Mouse (Mus musculus): ENCODE results near the gene Ksr2.

Gene Ksr2

DNA sequence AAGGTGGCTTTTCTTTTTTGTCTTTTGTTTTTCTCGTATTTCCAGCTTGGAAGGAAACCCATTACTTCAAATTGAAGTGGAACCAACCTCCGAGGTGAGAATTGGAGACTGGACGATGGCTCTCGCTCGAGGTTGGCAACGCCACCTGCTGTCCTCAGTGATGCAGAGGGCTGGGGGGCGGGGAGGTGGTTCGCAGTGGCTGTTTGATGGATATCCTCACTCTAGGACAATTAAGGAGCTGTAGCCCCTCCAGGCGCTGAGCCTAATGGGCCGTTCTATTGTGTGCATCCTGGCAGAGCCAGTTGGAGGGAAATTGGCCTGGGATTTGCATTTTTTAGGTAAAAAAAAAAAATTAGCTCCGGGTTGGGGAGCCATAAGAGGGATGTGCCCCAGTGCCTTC lies 292.8 kb downstream of the Ksr2 start:
- no peak for DNase-seq

DNA sequence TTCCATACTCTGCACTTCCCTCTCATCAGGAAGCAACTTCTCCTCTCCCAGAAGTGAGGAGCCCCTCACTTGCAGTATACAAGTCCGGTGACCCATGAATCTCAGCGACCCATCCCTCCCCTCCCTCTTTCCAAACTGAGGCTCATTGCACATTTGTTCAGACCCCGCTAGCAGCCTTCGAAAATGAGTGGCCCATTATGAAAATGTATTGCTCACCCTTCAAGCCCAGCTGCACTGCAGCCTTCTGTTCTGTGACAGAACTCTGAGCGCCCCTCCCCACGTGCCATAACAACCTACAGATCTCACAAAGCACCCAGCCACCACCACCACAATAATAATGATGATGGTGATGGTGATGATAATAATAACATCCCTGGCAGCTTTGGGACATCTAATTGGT lies 295.5 kb downstream of the Ksr2 start:
- DNase-seq: no peak

DNA sequence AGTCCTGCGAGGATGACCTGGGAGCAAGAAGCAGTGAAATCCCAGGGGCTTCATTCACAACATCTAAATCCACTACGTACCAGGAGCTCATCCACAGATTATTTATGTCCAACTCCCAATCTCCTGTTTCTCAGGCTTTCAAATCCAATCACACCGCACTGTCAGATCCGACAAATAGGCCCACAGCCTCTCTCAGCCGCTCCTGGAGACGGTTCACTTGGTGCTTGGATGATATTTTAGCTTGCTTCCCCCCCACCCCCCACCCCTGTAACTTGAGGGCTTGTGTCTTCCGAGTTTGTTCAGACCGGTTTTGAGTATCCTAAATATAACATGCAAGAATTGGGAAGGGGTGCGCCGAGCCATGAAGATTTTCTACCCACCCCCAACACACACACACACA lies 297.8 kb downstream of the Ksr2 start:
- no peak for DNase-seq

DNA sequence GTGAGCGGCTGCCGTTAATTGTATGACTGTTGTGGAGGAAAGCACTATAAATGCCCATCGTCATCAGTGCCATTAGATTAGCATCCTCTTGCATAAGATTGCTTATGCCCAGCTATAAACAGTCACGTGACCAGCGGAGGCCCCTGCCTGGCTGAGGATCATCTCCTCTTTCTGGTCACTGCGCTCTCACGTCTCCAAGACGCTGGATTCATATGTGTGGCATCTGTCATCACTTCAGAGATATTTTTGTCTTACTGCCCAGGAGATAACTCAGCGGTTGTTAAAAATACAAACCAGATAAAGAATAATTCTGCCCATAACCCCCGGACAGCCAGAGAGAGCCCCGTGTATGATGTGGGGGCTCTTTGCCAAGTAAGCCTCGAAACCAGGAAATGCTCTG lies 298.4 kb downstream of the Ksr2 start:
- DNase-seq: no peak

- DNase-seq: no peak
Measured at GRCm38 (mm10) chr5:117717120-117717519, 303.3 kb downstream of the Ksr2 start.

DNA sequence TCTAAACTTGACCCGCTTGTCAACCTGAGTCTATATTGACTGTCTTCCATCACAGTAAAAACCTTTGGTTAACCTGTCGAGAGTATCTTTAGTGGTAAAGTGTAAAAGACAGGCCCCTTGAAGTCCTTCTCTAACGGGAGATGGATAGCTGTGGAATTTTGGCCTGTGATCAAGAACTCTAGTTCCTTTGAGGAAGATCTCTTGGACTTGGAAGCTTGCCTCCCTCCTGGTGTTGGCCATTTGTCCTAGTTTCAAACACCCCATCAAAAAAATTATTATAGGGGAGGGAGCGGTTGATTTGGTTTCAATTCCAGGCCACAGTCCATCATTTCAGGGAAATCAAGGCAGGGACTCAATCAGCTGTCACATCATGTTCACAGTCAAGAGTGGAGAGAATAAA lies 309.5 kb downstream of the Ksr2 start:
- no peak for DNase-seq

GRCm38 (mm10) chr5:117726548-117726947 lies 312.7 kb downstream of the Ksr2 start:
- DNase-seq: no peak

DNA sequence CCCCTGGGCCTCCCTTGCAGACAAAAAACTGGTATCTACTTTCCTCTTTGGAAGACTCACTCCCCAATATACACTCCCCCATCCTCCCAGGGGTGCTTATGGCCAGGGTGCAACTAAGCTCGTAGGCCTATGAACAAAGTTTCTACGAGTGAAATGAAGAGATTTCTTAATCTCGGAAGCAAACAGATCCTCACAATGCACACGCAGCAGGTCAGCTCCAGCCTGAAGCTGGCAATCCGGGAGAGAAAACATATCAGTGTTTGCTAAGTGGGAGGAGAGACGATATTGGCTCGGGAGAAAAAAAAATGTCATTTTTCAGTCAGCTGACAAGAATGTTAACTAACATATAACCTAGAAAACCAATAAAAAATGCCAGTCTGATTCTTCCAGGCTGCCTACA lies 313.3 kb downstream of the Ksr2 start:
- no peak for DNase-seq

GRCm38 (mm10) chr5:117731311-117731710 lies 317.5 kb downstream of the Ksr2 start:
- DNase-seq: no peak

- DNase-seq: no peak
Measured at GRCm38 (mm10) chr5:117744654-117745178, 330.9 kb downstream of the Ksr2 start.

- no peak for DNase-seq
Measured at GRCm38 (mm10) chr5:117749353-117749752, 335.6 kb downstream of the Ksr2 start.

DNA sequence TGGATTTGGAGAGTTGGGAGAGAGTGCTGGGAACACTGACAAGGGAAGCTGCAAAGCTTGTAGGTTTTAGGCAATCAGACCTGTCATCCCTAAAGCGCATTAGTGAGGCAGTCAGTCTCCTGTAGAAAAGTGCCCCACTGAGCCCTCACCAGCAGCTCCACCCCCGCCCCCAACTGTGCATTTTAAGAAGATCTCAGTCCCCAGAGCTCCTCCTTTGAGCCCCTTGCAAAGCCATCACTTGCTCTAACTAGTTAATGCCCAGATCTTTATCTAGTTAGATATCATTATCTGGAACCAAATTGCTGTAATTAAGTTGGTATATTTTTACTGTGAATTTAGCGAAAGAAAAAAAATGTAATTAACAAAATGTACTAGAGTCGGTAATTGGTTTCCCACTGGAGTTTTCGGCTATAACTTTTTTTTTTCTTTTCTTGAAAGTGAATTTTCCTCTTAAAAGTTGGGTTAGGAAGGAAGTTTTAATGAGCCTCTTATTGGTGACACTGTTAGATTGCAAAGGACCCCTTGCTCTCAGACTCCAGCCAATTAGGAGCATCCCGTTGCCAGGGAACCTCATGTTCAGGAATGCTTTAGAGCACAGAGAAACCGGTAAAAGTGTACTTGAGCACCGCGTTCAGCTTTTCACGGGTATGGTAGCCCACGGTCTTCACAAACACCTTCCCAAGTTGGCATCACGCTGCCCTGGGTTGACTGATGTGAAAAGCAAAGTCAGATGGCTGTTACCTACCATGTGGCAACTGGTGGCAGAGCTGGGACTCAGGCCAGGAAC lies 344.1 kb downstream of the Ksr2 start:
- DNase-seq: no peak

GRCm38 (mm10) chr5:117761181-117761832 lies 347.5 kb downstream of the Ksr2 start:
- no peak for DNase-seq

GRCm38 (mm10) chr5:117764496-117764895 lies 350.7 kb downstream of the Ksr2 start:
- no peak for DNase-seq

DNA sequence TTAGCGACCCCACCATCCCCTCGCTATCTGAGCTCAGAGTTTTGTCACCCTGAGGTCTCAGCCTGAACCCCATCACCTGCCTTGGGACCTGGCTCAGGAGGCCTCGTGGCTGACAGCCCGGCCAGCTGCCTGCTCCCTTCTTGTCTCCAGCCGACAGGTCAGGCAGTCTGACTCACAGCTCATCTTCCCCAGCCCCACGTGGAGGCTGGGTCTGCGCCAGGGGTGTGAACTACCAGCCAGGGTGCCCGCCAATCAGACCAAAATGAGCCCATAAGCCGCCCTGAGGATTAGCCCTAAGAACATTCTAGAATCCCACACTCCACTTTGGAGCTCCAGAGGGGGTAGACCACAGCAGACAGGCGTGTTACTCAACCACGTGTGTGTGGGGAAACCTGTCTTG lies 365.4 kb downstream of the Ksr2 start:
- no peak for DNase-seq

- DNase-seq: no peak
Measured at GRCm38 (mm10) chr5:117780681-117781080, 366.9 kb downstream of the Ksr2 start, which contains the start of gene Nos1. TSS of gene Nos1 (plus strand) at chr5:117781032.

DNA sequence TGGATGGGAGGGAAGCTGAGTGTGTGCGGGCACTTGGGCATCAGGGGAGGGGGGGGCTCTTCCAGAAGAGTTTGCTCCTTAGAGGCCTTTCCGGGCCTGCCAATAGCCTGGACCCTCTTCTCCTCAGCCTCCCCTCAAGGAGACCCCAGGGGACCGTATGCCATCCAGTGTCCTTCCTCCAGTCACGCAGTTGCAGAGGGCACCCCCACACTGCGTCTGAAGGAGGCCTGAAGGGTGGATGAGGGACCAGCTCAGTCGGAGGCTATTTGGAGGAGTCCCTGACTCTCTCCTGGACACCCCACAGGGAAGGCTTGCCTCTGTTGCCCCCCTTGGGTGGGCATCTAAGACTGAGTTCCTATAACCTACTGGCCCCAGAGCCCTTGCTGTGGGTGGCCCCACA lies 367.4 kb downstream of the Ksr2 start:
- no peak for DNase-seq

GRCm38 (mm10) chr5:117790071-117790470 lies 376.3 kb downstream of the Ksr2 start:
- no peak for DNase-seq

- no peak for DNase-seq
Measured at GRCm38 (mm10) chr5:117791875-117792274, 378.1 kb downstream of the Ksr2 start.

GRCm38 (mm10) chr5:117800849-117801248 lies 387.0 kb downstream of the Ksr2 start:
- DNase-seq: no peak

DNA sequence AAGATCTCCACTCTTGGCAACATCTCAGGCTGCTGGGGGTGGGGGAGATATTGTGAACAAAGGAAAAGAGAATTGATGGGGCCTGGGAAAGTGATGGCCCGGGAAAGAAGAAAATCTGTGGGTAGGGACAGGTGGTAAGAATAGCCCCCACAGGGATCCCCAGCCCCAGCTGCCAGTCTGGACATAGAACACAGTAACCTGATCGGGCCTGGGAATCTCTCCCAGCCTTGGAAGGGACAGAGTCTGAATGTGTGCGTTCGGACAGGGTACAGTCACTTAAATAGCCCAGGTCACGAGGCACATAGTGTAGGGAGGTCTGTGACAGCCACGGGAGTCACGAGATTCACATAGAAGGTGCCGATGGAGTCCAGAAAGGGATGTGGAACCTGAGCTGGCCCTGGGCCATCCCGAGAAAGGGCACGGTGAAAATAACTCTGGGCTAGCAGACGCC lies 388.3 kb downstream of the Ksr2 start:
- peak; percentile 23 for DNase-seq

GRCm38 (mm10) chr5:117803551-117803950 lies 389.8 kb downstream of the Ksr2 start:
- DNase-seq: no peak

GRCm38 (mm10) chr5:117810930-117811329 lies 397.1 kb downstream of the Ksr2 start:
- DNase-seq: no peak

- DNase-seq: no peak
Measured at GRCm38 (mm10) chr5:117818800-117819199, 405.0 kb downstream of the Ksr2 start.
